Mouse (Mus musculus) kidney, adult 18-20 months (tissue): ENCODE data around the gene Itgb1bp1.

Source experiments
- DNase-seq: peaks from one replicate; pipeline ENCODE4 v3.0.0; 2021

Itgb1bp1 gene

GRCm38 (mm10) chr12:21301324-21301723, 15.2 kb upstream of the Itgb1bp1 start:
- no peak for DNase-seq

DNA sequence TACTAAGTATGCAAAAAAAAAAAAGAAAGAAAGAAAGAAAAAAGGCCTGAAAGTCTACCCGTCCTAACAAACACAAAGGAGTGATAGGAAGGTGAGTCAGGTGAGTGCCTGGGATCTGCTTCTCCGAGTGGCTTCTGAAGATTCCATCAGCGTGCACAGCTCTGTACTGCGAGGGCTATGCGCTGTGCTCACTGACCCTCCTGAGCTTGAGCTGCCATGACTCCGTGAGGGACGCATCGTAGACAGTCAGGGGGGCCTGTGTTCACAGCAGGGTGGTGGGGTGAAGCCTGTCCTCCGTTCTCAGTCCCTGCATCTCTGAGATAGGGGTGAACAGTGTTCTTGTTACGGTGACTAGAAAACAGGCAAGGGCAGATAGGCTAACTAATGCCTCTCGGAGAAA, 12.8 kb upstream of the Itgb1bp1 start:
- DNase-seq: no peak

DNA sequence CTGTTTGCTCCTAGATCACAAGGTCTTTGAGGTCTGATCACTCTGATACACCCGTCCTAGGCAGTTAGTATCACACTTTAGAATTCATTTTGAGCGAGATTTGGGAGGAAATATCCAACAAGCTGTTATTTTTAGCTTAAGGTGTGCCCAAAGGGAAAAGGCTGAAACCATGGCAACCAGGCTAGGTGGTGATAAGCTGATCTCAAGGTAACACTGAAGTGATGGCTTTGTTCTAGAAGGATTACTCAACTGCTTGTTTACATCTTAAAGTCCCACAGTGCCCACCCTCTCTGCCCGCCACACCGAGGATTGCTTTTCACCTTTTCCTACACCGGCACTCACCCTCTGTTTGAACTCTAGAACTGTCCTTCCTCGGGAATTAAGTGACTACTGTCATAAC, 3.6 kb upstream of the Itgb1bp1 start:
- no peak for DNase-seq

- DNase-seq: no peak
These were observed 2.8 kb upstream of the Itgb1bp1 start for GRCm38 (mm10) chr12:21288716-21289395.

DNA sequence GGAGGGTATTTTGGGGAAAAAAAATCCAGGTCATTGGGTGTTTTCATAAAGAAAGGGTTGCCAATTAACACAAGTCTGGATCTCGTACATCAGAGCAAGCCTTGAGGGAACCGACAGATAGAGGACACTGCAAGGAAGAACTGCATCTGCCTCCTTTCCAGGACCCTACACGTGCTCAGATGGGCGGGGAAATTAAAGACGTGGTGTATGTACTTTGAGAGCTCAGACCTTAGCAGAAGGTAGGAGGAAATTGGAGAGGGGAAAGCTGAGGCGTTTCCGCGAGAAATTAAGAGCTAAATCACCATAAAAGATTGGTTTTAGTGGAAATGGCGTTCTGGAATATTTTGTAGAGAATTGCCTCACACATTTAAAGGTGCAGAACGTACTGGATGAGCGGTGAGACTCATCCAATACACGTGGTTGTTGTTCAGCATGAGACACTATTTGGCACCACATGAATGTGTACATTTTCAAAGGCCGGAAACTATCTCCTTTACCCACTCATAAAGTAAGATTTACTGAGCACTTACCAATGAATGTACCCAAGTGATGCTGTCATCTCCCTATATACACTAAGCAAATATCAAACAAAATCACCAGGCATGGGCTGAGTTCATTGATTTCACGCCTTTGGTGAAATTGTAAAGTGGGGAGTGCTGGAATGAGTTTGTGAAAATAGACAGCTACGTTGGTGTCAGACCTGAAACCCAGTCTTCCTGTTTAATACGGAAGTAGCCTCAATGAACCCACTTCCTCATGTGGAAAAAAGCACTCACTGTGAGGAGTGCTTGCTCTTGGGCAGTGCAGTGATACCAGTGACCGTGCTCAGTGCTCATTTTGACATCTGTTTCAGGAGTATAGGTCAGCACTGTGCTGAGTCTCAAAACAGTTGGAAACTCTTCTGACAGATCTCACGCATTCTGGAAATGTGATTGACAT, 897 bp upstream of the Itgb1bp1 start:
- DNase-seq: no peak

- no peak for DNase-seq
These were observed 409 bp downstream of the Itgb1bp1 start for GRCm38 (mm10) chr12:21285508-21286242.

GRCm38 (mm10) chr12:21284761-21285441, 1.2 kb downstream of the Itgb1bp1 start, which contains the start of gene Cpsf3:
TSS of gene Cpsf3 (plus strand) at chr12:21285391.
- DNase-seq: no peak

- no peak for DNase-seq
These were observed 8.7 kb downstream of the Itgb1bp1 start for GRCm38 (mm10) chr12:21277352-21277864.

DNA sequence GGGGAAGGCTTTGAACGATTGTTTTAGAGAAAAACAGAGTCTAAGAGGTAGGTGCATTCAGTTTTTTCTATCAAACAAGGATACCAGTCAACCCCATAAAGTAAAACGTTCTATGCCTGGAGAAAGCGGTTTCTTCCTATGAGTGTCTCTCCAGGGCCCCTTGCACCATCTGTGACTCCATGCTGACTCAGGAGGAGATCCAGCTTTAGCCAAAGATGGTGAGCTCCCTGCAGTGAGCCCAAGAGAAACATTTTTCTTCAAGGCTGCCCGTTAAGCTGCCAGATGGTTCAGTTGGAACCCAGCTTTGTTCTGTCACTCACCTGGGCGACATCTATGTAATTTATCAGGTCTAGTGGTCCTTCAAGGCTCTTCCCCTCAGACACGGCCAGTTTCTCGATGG, 11.6 kb downstream of the Itgb1bp1 start:
- no peak for DNase-seq

GRCm38 (mm10) chr12:21268083-21268616, 17.9 kb downstream of the Itgb1bp1 start:
- no peak for DNase-seq

DNA sequence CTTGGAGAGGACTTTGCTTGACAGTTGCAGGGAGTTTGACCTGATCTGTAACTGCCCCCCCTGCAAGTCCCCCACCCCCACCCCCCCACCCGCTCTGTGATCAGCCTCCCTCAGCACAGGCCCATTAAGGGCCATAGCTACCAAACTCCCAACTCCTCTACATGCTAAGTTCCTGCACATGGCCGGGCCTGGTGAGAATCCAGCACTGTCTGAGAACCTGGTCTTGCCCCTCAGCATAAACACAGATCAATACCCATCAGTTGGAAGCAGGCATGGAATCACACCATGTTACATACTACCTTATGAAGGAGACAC, 19.3 kb downstream of the Itgb1bp1 start:
- no peak for DNase-seq

GRCm38 (mm10) chr12:21265946-21266783, 19.9 kb downstream of the Itgb1bp1 start:
- peak; percentile 71 for DNase-seq

GRCm38 (mm10) chr12:21265501-21265900, 20.6 kb downstream of the Itgb1bp1 start:
- DNase-seq: no peak

DNA sequence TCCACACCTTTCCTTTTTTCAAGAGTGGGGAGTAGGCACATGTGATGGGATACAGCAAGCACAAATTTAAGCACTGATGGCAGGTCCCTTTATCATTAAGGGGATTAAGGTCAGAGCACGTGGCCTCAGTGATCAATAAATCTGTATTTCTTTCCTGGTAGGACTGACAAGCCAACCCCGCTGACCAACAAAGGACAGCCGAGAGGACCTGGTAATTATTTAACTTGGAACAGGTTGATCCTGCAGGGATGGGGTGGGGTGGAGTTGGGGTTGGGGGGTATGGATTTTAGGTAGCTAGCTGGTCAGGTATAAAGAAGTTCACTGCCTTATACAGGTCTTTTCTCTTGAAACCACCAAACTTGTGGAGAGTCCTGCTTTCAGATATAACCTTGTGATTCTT, 21.1 kb downstream of the Itgb1bp1 start:
- DNase-seq: no peak

DNA sequence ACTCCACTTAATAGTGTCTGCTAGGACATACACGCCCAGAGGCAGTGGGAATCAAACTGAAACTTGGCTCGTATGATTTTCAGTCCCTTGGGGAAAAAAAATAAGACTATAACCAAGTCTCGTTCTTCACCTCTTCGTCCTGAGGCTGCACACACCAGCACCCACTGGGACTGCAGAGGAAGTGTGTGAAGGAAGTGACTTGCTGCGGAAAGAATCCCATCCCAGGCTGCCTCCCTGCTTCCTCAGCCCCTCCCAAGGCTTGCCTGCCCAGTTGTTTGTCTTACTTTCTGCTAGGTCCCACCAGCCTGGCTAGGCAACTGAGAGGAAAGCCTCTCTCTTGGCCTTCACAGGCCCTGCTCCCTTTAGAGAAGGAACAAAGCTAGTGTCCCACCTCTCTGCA, 21.8 kb downstream of the Itgb1bp1 start:
- peak; percentile 53 for DNase-seq

DNA sequence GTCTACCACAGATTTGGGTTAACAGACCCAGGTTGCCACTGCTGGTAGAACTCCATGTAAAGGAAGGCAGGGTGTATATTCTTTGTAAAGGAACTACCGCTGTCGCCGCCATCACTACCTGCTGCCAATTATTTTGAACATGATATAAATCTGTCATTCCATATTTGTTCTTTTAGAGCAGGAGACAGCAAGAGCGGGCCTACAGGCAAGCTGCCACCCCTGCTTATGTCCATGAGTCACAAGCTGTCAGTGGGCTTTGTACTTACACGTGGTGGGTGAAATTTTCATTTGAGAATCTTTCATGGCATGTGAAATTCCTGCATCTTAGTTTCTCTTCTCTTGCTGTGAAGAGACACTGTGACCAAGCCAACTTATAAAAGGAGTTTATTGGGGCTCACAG, 22.8 kb downstream of the Itgb1bp1 start:
- DNase-seq: no peak

DNA sequence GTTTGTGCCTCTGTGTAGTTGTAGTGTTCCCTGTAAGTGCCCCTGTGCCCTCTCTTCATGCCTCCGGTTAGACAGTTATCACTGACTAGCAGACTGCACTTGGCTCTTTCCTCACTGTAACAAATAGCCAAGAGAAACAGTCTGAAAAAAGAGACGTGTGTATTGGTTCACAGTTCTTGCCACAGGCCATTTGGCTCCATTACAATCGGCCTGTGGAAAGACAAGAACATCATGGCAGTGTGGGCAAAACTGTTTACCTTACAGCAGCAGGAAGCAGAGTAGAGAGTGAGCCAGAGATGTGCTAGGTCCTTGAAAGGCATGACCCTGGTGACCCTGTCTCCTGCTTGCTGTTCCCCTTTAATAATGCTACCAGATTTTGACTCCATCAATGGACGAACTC, 24.6 kb downstream of the Itgb1bp1 start:
- DNase-seq: no peak

DNA sequence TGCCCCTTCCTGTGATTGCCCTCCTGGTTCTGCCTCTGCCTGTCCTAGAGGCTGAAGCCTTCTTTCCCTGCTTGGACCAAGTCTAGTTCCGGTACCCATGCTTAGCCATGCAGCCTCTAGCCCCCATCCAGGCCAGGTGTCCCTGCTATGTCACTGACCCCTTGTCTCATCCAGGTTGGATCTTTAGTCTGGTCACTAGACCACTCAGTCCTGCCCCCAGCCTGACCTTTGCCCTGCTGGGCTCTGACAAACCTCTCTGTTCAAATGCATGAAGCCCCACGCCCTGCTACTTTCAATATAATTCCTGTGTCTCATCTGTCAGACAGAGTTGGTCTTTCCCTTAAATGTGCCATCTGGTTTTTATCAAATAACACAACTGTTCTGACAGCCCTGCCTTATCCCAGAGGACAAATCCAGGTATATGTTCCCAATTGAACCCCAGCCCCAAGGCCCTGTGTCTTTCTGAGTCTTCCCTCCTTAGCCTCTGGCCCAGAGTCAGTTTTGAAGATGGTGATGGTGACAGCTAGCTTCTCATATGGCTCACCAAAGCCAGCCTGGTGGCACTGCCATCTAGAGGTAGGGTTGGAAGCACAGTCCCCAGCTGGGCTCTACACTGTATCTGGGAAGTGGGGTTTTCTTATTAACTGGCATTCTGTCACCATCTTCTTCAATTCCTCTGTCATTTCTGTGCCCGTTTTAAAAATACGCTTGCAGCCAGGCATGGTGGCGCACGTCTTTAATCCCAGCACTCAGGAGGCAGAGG, 25.4 kb downstream of the Itgb1bp1 start:
- peak; percentile 27 for DNase-seq

GRCm38 (mm10) chr12:21247711-21248392, 38.2 kb downstream of the Itgb1bp1 start:
- no peak for DNase-seq

DNA sequence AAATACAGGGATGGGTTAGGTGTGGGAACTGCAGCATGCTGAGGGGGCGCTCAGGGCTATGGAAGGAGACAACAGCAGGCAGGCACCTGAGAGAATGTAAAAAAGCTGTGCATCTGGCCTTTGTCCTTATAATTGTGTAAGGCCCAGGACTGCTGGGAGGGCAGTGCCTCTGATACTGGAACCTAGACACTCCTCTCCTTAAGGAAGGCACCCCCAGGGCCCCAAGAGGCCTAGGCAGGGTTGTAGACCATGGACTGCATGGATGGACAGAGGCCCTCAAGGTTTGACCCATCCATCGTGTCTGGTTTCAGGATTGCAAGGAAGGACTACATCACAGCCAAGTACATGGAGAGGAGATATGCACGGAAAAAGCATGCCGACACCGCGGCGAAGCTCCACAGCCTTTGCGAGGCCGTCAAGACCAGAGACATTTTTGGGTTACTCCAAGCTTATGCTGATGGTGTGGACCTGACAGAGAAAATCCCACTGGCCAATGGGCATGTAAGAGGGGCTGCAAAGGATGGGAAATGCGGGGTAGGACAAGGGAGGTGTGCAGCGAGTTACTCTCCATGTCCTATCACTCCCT, 41.6 kb downstream of the Itgb1bp1 start:
- no peak for DNase-seq
